Mouse (Mus musculus) hindbrain, postnatal 0 days (tissue): ENCODE data around the gene Teddm1a. TPM values are rescaled to one million over a fixed set of nuclear protein-coding genes. Genes with fewer than 3 reads are reported as not detected.
"Not testable (repeated sequence)": the region's sequence is repeated elsewhere in the genome, so short reads cannot be mapped to it uniquely, and the experiment has no call there.

Experiments used
- ATAC-seq: fragments of 200-750 bp; cut with Nextera tagmentation; 2 replicates; pipeline ENCODE4 v1.8.0; 2017; ENCODE audit warnings: mild to moderate bottlenecking, moderate TSS enrichment, moderate library complexity
- DNase-seq: peaks from one replicate; pipeline ENCODE4 v3.0.0-alpha.2; 2015; ENCODE audit warnings: low spot score
- H3K27ac ChIP-seq: fragments of 300-500 bp; sonication (generic); 2 replicates; pipeline ENCODE4 v1.5.1; 2014; ENCODE audit warnings: mild to moderate bottlenecking
- H3K27me3 ChIP-seq: fragments of 300-500 bp; sonication (generic); 2 replicates; pipeline ENCODE4 v1.6.1; 2014; ENCODE audit warnings: low read length, mixed read lengths; ENCODE audit not compliant: insufficient read depth
- H3K36me3 ChIP-seq: fragments of 300-500 bp; sonication (generic); 2 replicates; pipeline ENCODE4 v1.6.1; 2014; ENCODE audit warnings: low read length, mixed read lengths; ENCODE audit not compliant: insufficient read depth
- H3K4me1 ChIP-seq: fragments of 300-500 bp; sonication (generic); 2 replicates; pipeline ENCODE4 v1.6.1; 2014; ENCODE audit warnings: antibody characterized with exemption, low read length, mixed read lengths; ENCODE audit not compliant: insufficient read depth
- H3K4me2 ChIP-seq: fragments of 300-500 bp; sonication (generic); 2 replicates; pipeline ENCODE4 v1.6.1; 2014; ENCODE audit warnings: low read depth, mild to moderate bottlenecking, low read length, moderate library complexity, mixed read lengths
- H3K4me3 ChIP-seq: fragments of 300-500 bp; sonication (generic); 2 replicates; pipeline ENCODE4 v1.5.1; 2014; ENCODE audit warnings: low read length
- H3K9ac ChIP-seq: fragments of 300-500 bp; sonication (generic); replicated peaks from 2 replicates; pipeline ENCODE4 v1.6.1; 2014; ENCODE audit warnings: mild to moderate bottlenecking, low read length, moderate library complexity, mixed read lengths
- H3K9me3 ChIP-seq: fragments of 300-500 bp; sonication (generic); 2 replicates; pipeline ENCODE4 v1.6.1; 2016; ENCODE audit warnings: low read length, mixed read lengths
- CTCF ChIP-seq: IDR thresholded peaks from 2 replicates; pipeline ENCODE4 v1.5.1; 2016; ENCODE audit warnings: antibody characterized with exemption, control low read depth, low read depth
- whole genome bisulfite sequencing: fragments of 180-500 bp; shearing (Covaris S2); extraction: QIAGEN DNeasy Blood & Tissue Kit; methylation state at CpG from one replicate; pipeline ENCODE4 v1.1.7; 2014; 5-methylcytosine and 5-hydroxymethylcytosine counted together
- polyA plus RNA-seq: library from polyadenylated mRNA; unstranded; fragments of >200 nt; fragmentation: Nextera tagmentation; extraction: Ambion mirVana; gene quantifications from 2 replicates; pipeline ENCODE4 v1.2.1, GENCODE M21; 2015
- total RNA-seq: library from RNA; depleted of rRNA; stranded (reverse); fragments of >200 nt; gene quantifications from 2 replicates; pipeline ENCODE4 v1.2.3, GENCODE M21; 2014; rRNA removed

Gene Teddm1a
- total RNA-seq (not detected in 2 replicates), polyA plus RNA-seq (not detected in 2 replicates)

DNA sequence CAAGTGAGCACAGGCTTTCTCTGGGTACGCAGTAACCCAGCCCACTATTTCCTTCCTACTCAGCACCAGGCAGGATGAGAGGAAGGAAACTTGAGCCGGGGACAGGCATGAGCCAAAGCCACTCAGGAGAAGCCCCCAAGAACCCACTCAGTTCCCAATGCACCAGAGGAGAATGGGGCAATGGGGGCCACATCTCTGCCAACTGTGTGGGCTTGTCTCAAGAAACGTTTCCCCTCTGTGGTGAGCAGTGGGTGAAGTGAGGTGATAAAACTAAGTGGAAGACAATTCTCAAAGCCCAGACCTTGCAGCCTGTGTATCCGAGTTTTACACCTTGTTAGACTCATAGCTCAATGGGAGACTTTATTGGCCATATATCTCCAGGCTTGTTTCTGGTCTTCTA, at the start of gene Teddm1a:
Gene Teddm1a, plus strand, starts transcription at position 301 of the 400 bp plus-strand sequence.
- WGBS: 68% methylated on average over 4 of the region's 4 CpGs
- no peak for TF ChIP-seq CTCF
- Histone ChIP-seq H3K27ac (no peak within 1 kb of the TSS), H3K27me3 (no peaks in the 10 kb centered on the region), H3K36me3 (no peaks in the 10 kb centered on the region), H3K9ac (no peak within 1 kb of the TSS), H3K4me2 (no peak within 1 kb of the TSS), H3K9me3 (no peaks in the 10 kb centered on the region), H3K4me3 (no peak within 1 kb of the TSS), H3K4me1 (no peaks in the 10 kb centered on the region)
- ATAC-seq (no peak), DNase-seq (no peak)

DNA sequence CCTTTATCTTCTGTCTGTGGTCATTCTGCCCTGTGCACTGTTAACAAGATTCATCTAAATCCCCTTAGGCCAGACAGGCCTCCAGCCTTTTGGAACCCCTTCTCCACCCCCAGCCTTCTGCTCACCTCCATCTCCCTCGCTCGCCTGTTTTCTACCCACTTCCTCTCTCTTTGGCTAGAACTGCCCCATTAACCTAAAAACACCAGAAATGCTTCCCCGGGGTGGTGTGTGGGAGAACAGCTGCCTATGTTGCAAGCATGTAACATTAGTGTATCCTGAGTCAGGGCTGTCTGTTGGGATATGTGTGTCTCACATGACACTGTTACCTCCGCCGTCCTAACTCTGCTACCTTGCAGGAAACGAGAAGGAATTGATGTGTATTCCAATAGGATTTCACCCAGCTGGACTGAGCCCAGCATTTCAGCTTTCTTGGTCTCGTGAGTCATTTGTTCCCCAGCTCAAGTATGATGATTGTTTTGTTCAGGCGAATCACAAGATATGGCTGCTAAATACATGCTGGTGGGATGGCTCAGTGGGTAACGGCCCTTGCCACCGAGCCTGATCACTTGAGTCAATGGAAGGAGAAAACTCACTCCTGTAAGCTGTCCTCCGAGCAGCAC, 49.3 kb upstream of the Teddm1a start:
- H3K9me3 ChIP-seq: no peaks in the 10 kb centered on the region
- no peak overlapping the region for H3K9ac ChIP-seq
- no peaks in the 10 kb centered on the region for H3K36me3 ChIP-seq
- WGBS: 81% methylated on average over 11 of the region's 11 CpGs
- H3K27me3 ChIP-seq: no peaks in the 10 kb centered on the region
- no peak overlapping the region for H3K27ac ChIP-seq
- no peak overlapping the region for H3K4me3 ChIP-seq
- DNase-seq: no peak
- no peak overlapping the region for H3K4me2 ChIP-seq
- H3K4me1 ChIP-seq: no peaks in the 10 kb centered on the region
- no peak for ATAC-seq
- TF ChIP-seq CTCF: no peak

DNA sequence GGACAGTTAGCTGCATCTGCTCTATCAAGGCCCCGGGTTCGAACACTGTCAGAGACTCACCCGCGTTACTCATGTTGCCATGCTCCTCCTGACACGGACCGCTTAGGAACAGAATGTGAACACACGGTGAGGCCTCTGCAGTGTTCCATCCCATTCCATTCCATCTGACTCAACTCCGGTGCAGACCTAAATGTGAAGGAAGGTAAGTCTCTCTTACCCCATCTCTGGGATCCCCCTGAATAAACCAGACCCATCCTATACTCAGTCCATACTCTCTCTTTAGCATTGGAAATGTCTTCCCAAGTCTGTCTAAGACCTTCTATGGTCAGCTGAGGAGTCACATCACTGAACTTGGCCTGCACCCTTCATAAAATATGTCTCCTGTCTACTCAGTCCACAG, 47.5 kb upstream of the Teddm1a start, which contains the start of gene Rgsl1:
Gene Rgsl1, minus strand, starts transcription at position 101 of the 400 bp plus-strand sequence.
- H3K27ac ChIP-seq: no peak within 1 kb of the TSS
- ATAC-seq (no peak), DNase-seq (no peak)
- H3K9me3 ChIP-seq: no peaks in the 10 kb centered on the region
- 97% methylated on average over 8 of the region's 8 CpGs for WGBS
- no peak within 1 kb of the TSS for H3K4me2 ChIP-seq
- no peaks in the 10 kb centered on the region for H3K4me1 ChIP-seq
- no peak for TF ChIP-seq CTCF
- no peaks in the 10 kb centered on the region for H3K27me3 ChIP-seq
- H3K4me3 ChIP-seq: no peak within 1 kb of the TSS
- H3K36me3 ChIP-seq: no peaks in the 10 kb centered on the region
- H3K9ac ChIP-seq: no peak within 1 kb of the TSS

DNA sequence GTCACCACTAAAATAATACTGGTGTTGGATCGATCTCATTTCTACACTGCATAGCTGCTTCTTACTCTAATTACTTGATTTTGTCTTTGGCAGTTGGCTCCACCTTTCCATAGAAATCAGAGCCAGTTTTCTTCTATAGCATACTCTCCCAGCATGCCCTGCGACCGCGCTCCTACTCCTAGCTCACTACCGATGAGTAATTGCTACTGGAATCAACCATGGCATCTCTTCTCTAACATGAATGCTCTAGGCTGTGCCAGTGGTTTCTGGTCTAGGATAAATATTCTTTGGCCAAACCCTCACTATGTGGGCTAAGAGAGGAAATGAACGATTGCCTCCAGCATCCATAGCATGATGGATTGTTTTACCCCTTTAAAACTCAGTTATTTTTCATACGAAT, 45.1 kb upstream of the Teddm1a start:
- TF ChIP-seq CTCF: no peak
- DNase-seq: peak; percentile 35
- no peak overlapping the region for H3K4me3 ChIP-seq
- no peaks in the 10 kb centered on the region for H3K27me3 ChIP-seq
- H3K9me3 ChIP-seq: no peaks in the 10 kb centered on the region
- H3K27ac ChIP-seq: no peak overlapping the region
- H3K36me3 ChIP-seq: no peaks in the 10 kb centered on the region
- ATAC-seq: peak; percentile 58; the same call in 1 of the 2 replicates
- H3K4me2 ChIP-seq: no peak overlapping the region
- 79% methylated on average over 7 of the region's 7 CpGs for WGBS
- H3K9ac ChIP-seq: no peak overlapping the region
- no peaks in the 10 kb centered on the region for H3K4me1 ChIP-seq

DNA sequence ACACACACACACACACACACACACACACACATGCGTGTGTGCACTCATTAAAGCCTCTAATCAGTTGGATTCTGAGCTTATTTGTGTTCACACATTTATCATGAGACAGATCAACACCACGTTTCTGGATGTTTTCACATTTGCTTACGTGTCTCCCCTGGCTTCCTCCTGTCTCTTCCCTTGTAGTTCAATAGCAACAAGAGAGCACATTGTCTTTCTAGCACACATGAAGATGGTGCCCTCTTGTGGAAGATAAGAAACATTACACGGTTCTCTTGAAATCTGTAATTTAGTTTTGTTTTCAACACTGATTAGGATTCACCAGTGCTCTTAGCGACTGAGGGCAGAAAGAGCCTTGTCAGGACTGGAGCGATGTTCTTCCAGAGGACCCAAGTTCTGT, 44.7 kb upstream of the Teddm1a start:
- no peak overlapping the region for H3K9ac ChIP-seq
- no peaks in the 10 kb centered on the region for H3K9me3 ChIP-seq
- no peak overlapping the region for H3K27ac ChIP-seq
- H3K4me3 ChIP-seq: no peak overlapping the region
- H3K36me3 ChIP-seq: no peaks in the 10 kb centered on the region
- 21% methylated on average over 6 of the region's 6 CpGs for WGBS
- DNase-seq (peak; percentile 86), ATAC-seq (peak; percentile 66)
- H3K27me3 ChIP-seq: no peaks in the 10 kb centered on the region
- no peaks in the 10 kb centered on the region for H3K4me1 ChIP-seq
- H3K4me2 ChIP-seq: no peak overlapping the region
- TF ChIP-seq CTCF: peak; percentile 89

DNA sequence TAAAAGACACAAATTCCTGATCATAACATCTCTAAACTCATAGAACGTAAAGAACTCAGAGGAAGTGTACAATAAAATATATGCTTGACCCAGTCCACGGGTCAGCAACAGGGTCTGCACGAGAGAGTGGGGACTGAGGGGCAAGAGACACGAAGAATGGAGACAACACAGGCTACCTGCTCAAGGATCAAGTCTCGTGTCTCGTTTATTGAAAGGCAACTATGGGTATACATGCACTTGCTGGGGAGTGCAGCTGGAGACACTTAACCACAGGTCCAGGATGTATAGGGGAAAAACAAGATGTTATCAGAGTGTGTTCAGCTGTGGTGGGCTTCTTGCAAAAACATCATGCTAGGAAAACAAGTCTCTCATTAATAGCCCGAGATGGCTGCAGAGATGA, 38.8 kb upstream of the Teddm1a start:
- H3K36me3 ChIP-seq, H3K4me1 ChIP-seq, H3K27me3 ChIP-seq, H3K4me2 ChIP-seq, ATAC-seq, H3K9me3 ChIP-seq, H3K9ac ChIP-seq, H3K4me3 ChIP-seq, DNase-seq, H3K27ac ChIP-seq: not testable (repeated sequence)
- WGBS: 85% methylated on average over 7 of the region's 7 CpGs

DNA sequence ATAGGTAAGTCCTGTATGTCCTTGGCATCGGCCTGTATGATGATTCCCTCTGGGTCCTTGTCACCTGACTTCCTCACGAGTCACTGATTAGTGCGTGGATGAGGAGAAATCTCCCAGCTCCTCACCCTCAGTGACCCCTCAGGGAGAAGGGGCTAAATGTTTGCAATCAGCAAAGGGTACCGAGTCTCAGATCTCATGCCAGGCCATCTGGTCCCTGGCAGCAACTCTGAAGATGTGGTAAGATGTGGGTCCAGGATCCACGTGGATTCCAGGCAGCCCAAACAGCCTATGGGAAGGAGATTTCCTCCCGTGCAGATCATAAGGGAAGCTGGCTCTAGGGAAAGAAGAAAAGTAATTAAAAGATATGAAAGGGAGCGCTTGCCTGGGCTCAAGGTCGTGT, 35.6 kb upstream of the Teddm1a start:
- Histone ChIP-seq H3K4me3 (no peak overlapping the region), H3K9me3 (no peaks in the 10 kb centered on the region), H3K4me1 (no peaks in the 10 kb centered on the region), H3K27ac (no peak overlapping the region), H3K4me2 (no peak overlapping the region), H3K27me3 (no peaks in the 10 kb centered on the region), H3K9ac (no peak overlapping the region), H3K36me3 (no peaks in the 10 kb centered on the region)
- DNase-seq: peak; percentile 2
- WGBS: 60% methylated on average over 8 of the region's 8 CpGs
- ATAC-seq: no peak
- no peak for TF ChIP-seq CTCF
